Mouse (Mus musculus) cerebellum, adult 2 months (tissue): ENCODE data around the gene Cdrt4.

Source experiments
- CTCF ChIP-seq: fragments of 200-500 bp; IDR thresholded peaks from 2 replicates; pipeline ENCODE4 v1.5.1; 2011; ENCODE audit warnings: low read depth, mild to moderate bottlenecking, control low read depth, low read length, moderate library complexity, borderline replicate concordance; ENCODE audit not compliant: insufficient read depth
- POLR2A ChIP-seq: fragments of 200-500 bp; IDR thresholded peaks from 2 replicates; pipeline ENCODE4 v1.6.1; 2011; ENCODE audit warnings: low read length, control low read depth, borderline replicate concordance; ENCODE audit not compliant: insufficient read depth

DNA sequence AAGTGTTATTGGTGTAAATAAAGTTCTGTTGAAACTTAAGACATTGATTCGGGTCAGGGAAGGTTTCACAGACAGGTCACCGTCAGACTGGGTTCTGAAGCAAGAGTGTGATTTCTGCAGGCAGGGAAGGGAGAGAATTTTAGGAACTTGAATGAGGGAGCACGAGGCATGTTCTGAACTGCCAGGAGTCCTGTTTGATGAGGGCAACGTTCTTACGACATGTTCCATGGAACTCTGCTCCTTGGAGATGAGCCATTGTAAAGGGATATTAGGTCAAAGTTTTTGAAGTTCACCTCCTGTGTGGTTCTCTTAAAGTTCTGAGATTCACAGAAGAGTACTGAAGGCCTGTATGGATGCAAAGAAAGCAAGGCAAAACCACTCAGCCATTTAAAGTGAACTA, 19.9 kb upstream of the Cdrt4 start:
- TF ChIP-seq POLR2A: no peak
- no peak for TF ChIP-seq CTCF
